Mouse (Mus musculus) brain, embryonic 14.5 days (tissue): ENCODE results near the gene Sulf2.

Experiments
- CTCF ChIP-seq: fragments of 200-500 bp; IDR thresholded peaks from 2 replicates; pipeline ENCODE4 v1.5.1; 2012; ENCODE audit warnings: inconsistent platforms, mild to moderate bottlenecking, moderate library complexity, borderline replicate concordance; ENCODE audit not compliant: insufficient read depth, insufficient read length; ENCODE audit errors: extremely low read depth
- POLR2A ChIP-seq: fragments of 200-500 bp; IDR thresholded peaks from 2 replicates; pipeline ENCODE4 v1.6.1; 2012; ENCODE audit warnings: mild to moderate bottlenecking, inconsistent platforms, borderline replicate concordance; ENCODE audit not compliant: poor library complexity, insufficient read depth, insufficient read length, severe bottlenecking; ENCODE audit errors: extremely low read depth

- TF ChIP-seq CTCF (no peak), POLR2A (no peak)
Measured at GRCm38 (mm10) chr2:166126343-166126742, 29.1 kb downstream of the Sulf2 start.
